Mouse (Mus musculus): ENCODE data around the gene Hoxa7. TPM values are rescaled to one million over a fixed set of nuclear protein-coding genes. Genes with fewer than 3 reads are reported as not detected.
A peak's percentile ranks its signal among the peaks of the same experiment; 100 is the strongest.

Gene Hoxa7
- total RNA-seq, 2 experiments from 2014 or later: not detected

DNA sequence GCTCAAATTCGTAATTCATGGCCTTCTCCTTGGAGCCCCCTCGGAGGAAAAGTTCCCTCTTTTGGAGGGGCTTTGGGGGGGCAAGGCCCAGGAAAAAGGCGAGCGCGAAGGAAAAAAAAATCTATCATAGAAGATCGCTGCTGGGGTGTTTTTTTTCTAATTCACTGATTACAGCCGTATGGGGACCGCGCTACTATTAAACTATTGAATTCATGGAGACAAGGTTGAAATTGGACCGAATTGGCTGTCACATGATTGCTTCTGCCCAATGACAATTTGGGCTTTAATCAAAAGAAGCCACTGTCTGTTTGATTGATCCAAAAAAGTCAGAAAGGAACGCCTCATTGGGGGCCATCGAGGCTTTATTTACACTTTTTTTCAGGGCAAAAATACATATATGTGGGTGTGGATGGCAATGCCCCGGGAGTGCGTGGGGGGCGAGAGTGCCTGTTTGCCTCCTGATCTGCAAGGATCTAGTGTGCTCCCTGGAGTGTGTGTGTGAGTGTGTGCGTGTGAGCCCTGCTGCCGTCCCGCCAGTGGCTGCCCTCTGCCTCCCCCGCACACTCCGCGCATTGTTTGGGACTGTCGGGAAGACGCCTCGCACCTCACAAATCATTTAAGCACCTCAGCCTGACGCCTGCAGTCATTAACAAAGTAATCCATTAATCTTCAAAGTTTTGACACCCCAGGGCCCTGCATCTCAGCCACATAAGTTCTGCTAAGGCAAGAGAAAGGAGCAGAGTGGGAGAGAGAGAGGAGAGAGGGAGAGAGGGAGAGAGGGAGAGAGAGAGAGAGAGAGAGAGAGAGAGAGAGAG is 56.8 kb downstream of the Hoxa7 start, which contains the start of gene Hoxa2:
Gene Hoxa2, minus strand, starts transcription at position 206 of the 815 bp plus-strand sequence.
- DNase-seq (ENCODE audit: low spot score in 2 of 2): peak in 1 of 2 experiments; percentile 1

Small RNA genes within 50 kb of the gene (microRNA-seq; reads per million reads assigned to microRNA genes)
- 1.1 to 1.2 reads per million in 2 experiments for gene Mir196b

Other genes starting within 250 kb of the Hoxa7 start
- 10 to 100 TPM; 15.9 to 16.5 TPM for gene Skap2, start 209.3 kb downstream of the Hoxa7 start, total RNA-seq (2021)
- not detected for gene Hoxa1, start 63.5 kb downstream of the Hoxa7 start, total RNA-seq (2021)
- not detected for gene Hoxa2, start 57.0 kb downstream of the Hoxa7 start, total RNA-seq (2021)
- gene 5730596B20Rik, start 44.4 kb downstream of the Hoxa7 start, total RNA-seq (2021): not detected
- not detected for gene Hoxa4, start 30.1 kb downstream of the Hoxa7 start, total RNA-seq (2021)
- gene Hoxa5, start 17.3 kb downstream of the Hoxa7 start, total RNA-seq (2021): not detected
- gene Hoxa6, start 13.1 kb downstream of the Hoxa7 start, total RNA-seq (2021): not detected
- not detected for gene Hoxa3, start 8.5 kb downstream of the Hoxa7 start, total RNA-seq (2021)
- not detected for gene Gm28308, start 8.5 kb downstream of the Hoxa7 start, total RNA-seq (2021)
- gene Hoxa9, start 9.2 kb upstream of the Hoxa7 start, total RNA-seq (2021): not detected
- gene Hoxa10, start 19.0 kb upstream of the Hoxa7 start, total RNA-seq (2021): not detected
- not detected for gene Hoxa11, start 24.0 kb upstream of the Hoxa7 start, total RNA-seq (2021)
- gene Hoxa13, start 39.0 kb upstream of the Hoxa7 start, total RNA-seq (2021): not detected
- gene Evx1, start 91.6 kb upstream of the Hoxa7 start, total RNA-seq (2021): not detected

Data from left cerebral cortex, adult 18-20 months (tissue).